Mouse (Mus musculus): ENCODE measurements around the gene Ctsz.

Gene Ctsz

GRCm38 (mm10) chr2:174393383-174393782, 45.5 kb downstream of the Ctsz start:
- no peak for DNase-seq (ENCODE audit: inconsistent ontology term)

DNA sequence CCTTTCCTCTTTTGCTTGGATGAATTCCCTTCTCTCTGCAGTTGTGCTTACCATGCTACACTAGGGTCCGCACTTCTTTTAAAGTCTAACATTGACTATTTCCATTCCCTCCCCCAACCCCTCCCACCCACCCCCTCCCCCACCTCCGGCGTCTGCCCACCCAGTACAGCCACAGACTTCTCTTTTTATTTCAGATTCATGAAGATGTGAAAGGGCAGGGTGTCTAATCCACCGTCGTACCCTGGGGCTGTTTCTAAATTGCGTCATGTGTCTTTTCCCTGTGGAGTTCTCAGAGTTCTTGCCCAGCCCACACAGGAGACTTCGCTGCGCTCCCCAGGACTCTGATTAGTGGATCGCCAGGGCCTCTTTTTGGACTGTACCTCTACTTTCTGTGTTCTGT, 46.3 kb downstream of the Ctsz start:
- DNase-seq (ENCODE audit: inconsistent ontology term) = no peak

GRCm38 (mm10) chr2:174391936-174392335, 46.9 kb downstream of the Ctsz start:
- DNase-seq (ENCODE audit: inconsistent ontology term) = no peak

- no peak for DNase-seq (ENCODE audit: inconsistent ontology term)
These were observed 57.8 kb downstream of the Ctsz start for GRCm38 (mm10) chr2:174381021-174381420.

Data from Muller cell, postnatal 12 days (primary cell).